Mouse (Mus musculus): ENCODE data around the gene Tpp1. TPM values are rescaled to one million over a fixed set of nuclear protein-coding genes. Genes with fewer than 3 reads are reported as not detected.

Gene Tpp1
- 138 TPM for polyA plus RNA-seq (2017; shearing (Covaris generic))

GRCm38 (mm10) chr7:105751491-105752433 lies at the start of gene Tpp1:
Gene Tpp1, minus strand, starts transcription at chr7:105752235.

GRCm38 (mm10) chr7:105787285-105788140 lies 35.5 kb upstream of the Tpp1 start, which contains the start of gene Dchs1:
Gene Dchs1, minus strand, starts transcription at chr7:105787654.

GRCm38 (mm10) chr7:105743926-105744590 lies 8.0 kb downstream of the Tpp1 start, which contains the start of gene Taf10:
Gene Taf10, minus strand, starts transcription at chr7:105744361.

GRCm38 (mm10) chr7:105736911-105737521 lies 15.0 kb downstream of the Tpp1 start, which contains the start of gene Rrp8:
Gene Rrp8, minus strand, starts transcription at chr7:105737385.

GRCm38 (mm10) chr7:105736264-105736901 lies 15.7 kb downstream of the Tpp1 start, which contains the start of gene Ilk:
Gene Ilk, plus strand, starts transcription at chr7:105736592.

Other genes with a start within 250 kb of the Tpp1 start
- 46.6 TPM for gene Smpd1, start 197.9 kb downstream of the Tpp1 start, polyA plus RNA-seq (2017; shearing (Covaris generic))
- 11.6 TPM for gene Apbb1, start 170.6 kb downstream of the Tpp1 start, polyA plus RNA-seq (2017; shearing (Covaris generic))
- not detected for gene Hpx, start 152.1 kb downstream of the Tpp1 start, polyA plus RNA-seq (2017; shearing (Covaris generic))
- 2.1 TPM for gene Trim3, start 118.7 kb downstream of the Tpp1 start, polyA plus RNA-seq (2017; shearing (Covaris generic))
- gene Timm10b, start 112.2 kb downstream of the Tpp1 start, polyA plus RNA-seq (2017; shearing (Covaris generic)), result 209 TPM
- 25.8 TPM for gene Arfip2, start 111.8 kb downstream of the Tpp1 start, polyA plus RNA-seq (2017; shearing (Covaris generic))
- 8.0 TPM for gene Gm45799, start 111.7 kb downstream of the Tpp1 start, polyA plus RNA-seq (2017; shearing (Covaris generic))
- gene Dnhd1, start 101.4 kb downstream of the Tpp1 start, polyA plus RNA-seq (2017; shearing (Covaris generic)), result 2.4 TPM
- gene Ilk, start 15.6 kb downstream of the Tpp1 start, polyA plus RNA-seq (2017; shearing (Covaris generic)), result 230 TPM
- gene Rrp8, start 14.8 kb downstream of the Tpp1 start, polyA plus RNA-seq (2017; shearing (Covaris generic)), result 40.5 TPM
- gene Taf10, start 7.9 kb downstream of the Tpp1 start, polyA plus RNA-seq (2017; shearing (Covaris generic)), result 20.5 TPM
- gene Dchs1, start 35.4 kb upstream of the Tpp1 start, polyA plus RNA-seq (2017; shearing (Covaris generic)), result not detected
- gene Mrpl17, start 58.9 kb upstream of the Tpp1 start, polyA plus RNA-seq (2017; shearing (Covaris generic)), result 145 TPM
- 297 TPM for gene Gm4070, start 201.7 kb upstream of the Tpp1 start, polyA plus RNA-seq (2017; shearing (Covaris generic))

Data from inflammation-experienced regulatory T-cells, adult 16 weeks (primary cell).